Mouse (Mus musculus) bone marrow macrophage, adult 2 months (primary cell): ENCODE data around the gene Cers6.

Experiments used
- CTCF ChIP-seq: IDR thresholded peaks from 2 replicates; pipeline ENCODE4 v1.5.1; 2012; ENCODE audit warnings: low read depth, mild to moderate bottlenecking, low read length, moderate library complexity
- POLR2A ChIP-seq: IDR thresholded peaks from 2 replicates; pipeline ENCODE4 v1.6.1; 2012; ENCODE audit warnings: mild to moderate bottlenecking, low read depth, low read length, borderline replicate concordance

DNA sequence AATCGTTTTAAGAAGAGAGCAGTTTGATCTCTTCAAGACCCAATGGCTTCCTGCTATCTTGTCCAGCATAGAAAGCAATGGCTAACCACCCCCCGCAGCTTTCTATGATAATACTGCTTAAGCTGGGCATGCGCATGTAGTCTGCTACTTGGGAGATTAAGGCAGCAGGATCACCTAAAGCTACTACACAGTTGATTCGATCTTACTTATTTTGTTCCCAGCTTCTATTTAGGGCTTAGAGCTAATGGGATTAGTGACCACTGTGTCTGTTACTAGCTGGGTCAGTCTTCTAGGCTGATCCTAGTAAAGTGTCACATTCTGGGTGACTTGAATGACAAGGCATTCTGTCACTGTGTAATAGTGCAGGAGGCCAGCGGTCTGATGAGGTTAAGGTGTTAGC lies 289.6 kb downstream of the Cers6 start:
- TF ChIP-seq CTCF (no peak), POLR2A (no peak)
